Mouse (Mus musculus) midbrain, embryonic 11.5 days (tissue): ENCODE measurements around the gene Gsdma2. TPM values are rescaled to one million over a fixed set of nuclear protein-coding genes. Genes with fewer than 3 reads are reported as not detected.
"Not testable (repeated sequence)": the region's sequence is repeated elsewhere in the genome, so short reads cannot be mapped to it uniquely, and the experiment has no call there.

Experiments
- ATAC-seq: fragments of 200-750 bp; cut with Nextera tagmentation; 2 replicates; pipeline ENCODE4 v1.8.0; 2017; ENCODE audit warnings: moderate TSS enrichment, moderate library complexity; ENCODE audit not compliant: low FRiP score
- DNase-seq: peaks from one replicate; pipeline ENCODE4 v3.0.0; 2015; ENCODE audit warnings: low spot score; ENCODE audit errors: missing footprints
- H3K27ac ChIP-seq: fragments of 300-500 bp; sonication (generic); 2 replicates; pipeline ENCODE4 v1.5.1; 2014; ENCODE audit warnings: low read depth, low read length
- H3K27me3 ChIP-seq: fragments of 300-500 bp; sonication (generic); 2 replicates; pipeline ENCODE4 v1.6.1; 2014; ENCODE audit warnings: mild to moderate bottlenecking, low read length, moderate library complexity, mixed read lengths; ENCODE audit not compliant: control insufficient read depth, insufficient read depth
- H3K36me3 ChIP-seq: fragments of 300-500 bp; sonication (generic); 2 replicates; pipeline ENCODE4 v1.6.1; 2014; ENCODE audit warnings: mild to moderate bottlenecking, low read length, moderate library complexity, mixed read lengths; ENCODE audit not compliant: control insufficient read depth, insufficient read depth
- H3K4me1 ChIP-seq: fragments of 300-500 bp; sonication (generic); 2 replicates; pipeline ENCODE4 v1.6.1; 2014; ENCODE audit warnings: low read length; ENCODE audit not compliant: control insufficient read depth, insufficient read depth
- H3K4me2 ChIP-seq: fragments of 300-500 bp; sonication (generic); 2 replicates; pipeline ENCODE4 v1.6.1; 2014; ENCODE audit warnings: mild to moderate bottlenecking, moderate library complexity
- H3K4me3 ChIP-seq: fragments of 300-500 bp; sonication (generic); 2 replicates; pipeline ENCODE4 v1.5.1; 2014; ENCODE audit warnings: low read depth, low read length
- H3K9ac ChIP-seq: fragments of 300-500 bp; sonication (generic); 2 replicates; pipeline ENCODE4 v1.6.1; 2014; ENCODE audit warnings: low read length
- H3K9me3 ChIP-seq: fragments of 300-500 bp; sonication (generic); 2 replicates; pipeline ENCODE4 v1.6.1; 2016; ENCODE audit warnings: low read length; ENCODE audit not compliant: control insufficient read depth
- WGBS: fragments of 180-500 bp; shearing (Covaris S2); extraction: QIAGEN DNeasy Blood & Tissue Kit; methylation state at CpG from one replicate; pipeline ENCODE4 v1.1.7; 2014; 5-methylcytosine and 5-hydroxymethylcytosine counted together
- polyA plus RNA-seq: library from polyadenylated mRNA; unstranded; fragments of >200 nt; fragmentation: Nextera tagmentation; extraction: Ambion mirVana; gene quantifications from 2 replicates; pipeline ENCODE4 v1.2.1, GENCODE M21; 2014

The Gsdma2 gene
- polyA plus RNA-seq, 1 experiment from 2014 or later, result not detected

- not testable (repeated sequence) for H3K4me2 ChIP-seq, H3K9me3 ChIP-seq, H3K27me3 ChIP-seq, H3K36me3 ChIP-seq, H3K4me1 ChIP-seq, H3K4me3 ChIP-seq, H3K27ac ChIP-seq, H3K9ac ChIP-seq
- ATAC-seq (peak; percentile 33; the same call in 1 of the 2 replicates), DNase-seq (peak; percentile 90)
- WGBS, result 6% methylated on average over 6 of the region's 7 CpGs
These were observed 26.6 kb downstream of the Gsdma2 start for GRCm38 (mm10) chr11:98673136-98673535.

- Histone ChIP-seq H3K4me1 (no peaks in the 10 kb centered on the region), H3K4me3 (no peak overlapping the region), H3K36me3 (no peaks in the 10 kb centered on the region), H3K9ac (no peak overlapping the region), H3K4me2 (no peak overlapping the region), H3K27me3 (no peaks in the 10 kb centered on the region), H3K9me3 (no peaks in the 10 kb centered on the region), H3K27ac (no peak overlapping the region)
- ATAC-seq, result no peak
- WGBS, result 47% methylated on average over 7 of the region's 7 CpGs
- DNase-seq, result no peak
These were observed 29.3 kb downstream of the Gsdma2 start for GRCm38 (mm10) chr11:98675829-98676363.

GRCm38 (mm10) chr11:98680023-98680422 is 33.5 kb downstream of the Gsdma2 start:
- WGBS, result 100% methylated on average over 1 of the region's 1 CpGs

GRCm38 (mm10) chr11:98680595-98680994 is 34.0 kb downstream of the Gsdma2 start:
- H3K36me3 ChIP-seq, H3K4me3 ChIP-seq, ATAC-seq, H3K4me2 ChIP-seq, H3K27ac ChIP-seq, H3K4me1 ChIP-seq, DNase-seq, H3K9ac ChIP-seq, H3K27me3 ChIP-seq, H3K9me3 ChIP-seq: not testable (repeated sequence)
- 89% methylated on average over 4 of the region's 4 CpGs for WGBS

More at GRCm38 (mm10) chr11:98680023-98680422, 33.5 kb downstream of the Gsdma2 start:
- Histone ChIP-seq H3K4me2 (no peak overlapping the region), H3K27me3 (no peaks in the 10 kb centered on the region), H3K9me3 (no peaks in the 10 kb centered on the region), H3K9ac (no peak overlapping the region), H3K4me3 (no peak overlapping the region), H3K4me1 (peaks cover 8% of the 10 kb centered on the region), H3K36me3 (no peaks in the 10 kb centered on the region), H3K27ac (no peak overlapping the region)
- ATAC-seq (no peak), DNase-seq (no peak)

- H3K27ac ChIP-seq, result no peak overlapping the region
- no peak overlapping the region for H3K4me3 ChIP-seq
- 0 out of 2 replicates have a peak, but pooled peaks cover 2% of the 10 kb centered on the region for H3K36me3 ChIP-seq
These were observed 34.6 kb downstream of the Gsdma2 start for GRCm38 (mm10) chr11:98681186-98681585.

GRCm38 (mm10) chr11:98681786-98682745 is 35.5 kb downstream of the Gsdma2 start, which contains the start of gene Psmd3:
Psmd3 (plus strand) TSS chr11:98682554.
- no peaks in the 10 kb centered on the region for H3K9me3 ChIP-seq
- H3K27me3 ChIP-seq, result no peaks in the 10 kb centered on the region
- peak within 1 kb of the TSS; percentile 99 for H3K4me3 ChIP-seq
- peak within 1 kb of the TSS; percentile 59; the same call in 1 of the 2 replicates for H3K27ac ChIP-seq
- DNase-seq (peak; percentile 100), ATAC-seq (peak; percentile 96)
- H3K4me2 ChIP-seq, result peak within 1 kb of the TSS; percentile 72
- H3K36me3 ChIP-seq, result peaks cover 6% of the 10 kb centered on the region
- peak within 1 kb of the TSS; percentile 99 for H3K9ac ChIP-seq
- 5% methylated on average over 45 of the region's 45 CpGs for WGBS
- peaks cover 8% of the 10 kb centered on the region for H3K4me1 ChIP-seq

More at GRCm38 (mm10) chr11:98681186-98681585, 34.6 kb downstream of the Gsdma2 start:
- H3K9me3 ChIP-seq, result no peaks in the 10 kb centered on the region
- no peak for ATAC-seq
- H3K4me2 ChIP-seq, result no peak overlapping the region
- H3K27me3 ChIP-seq, result no peaks in the 10 kb centered on the region
- 79% methylated on average over 4 of the region's 4 CpGs for whole genome bisulfite sequencing
- H3K4me1 ChIP-seq, result peaks cover 8% of the 10 kb centered on the region
- H3K9ac ChIP-seq, result no peak overlapping the region
- DNase-seq, result no peak

- WGBS, result 2% methylated on average over 23 of the region's 23 CpGs
These were observed 36.3 kb downstream of the Gsdma2 start for GRCm38 (mm10) chr11:98682811-98683210.

GRCm38 (mm10) chr11:98685642-98686041 is 39.1 kb downstream of the Gsdma2 start:
- Histone ChIP-seq H3K4me3 (no peak overlapping the region), H3K4me2 (no peak overlapping the region), H3K9me3 (no peaks in the 10 kb centered on the region), H3K9ac (no peak overlapping the region), H3K36me3 (peaks cover 27% of the 10 kb centered on the region), H3K27me3 (no peaks in the 10 kb centered on the region), H3K4me1 (peaks cover 8% of the 10 kb centered on the region), H3K27ac (no peak overlapping the region)
- no peak for DNase-seq
- 92% methylated on average over 9 of the region's 9 CpGs for whole genome bisulfite sequencing
- ATAC-seq, result no peak

More at GRCm38 (mm10) chr11:98682811-98683210, 36.3 kb downstream of the Gsdma2 start:
- peak overlapping the region; percentile 99 for H3K4me3 ChIP-seq
- peak overlapping the region; percentile 99 for H3K9ac ChIP-seq
- DNase-seq, result peak; percentile 92
- H3K27ac ChIP-seq, result peak overlapping the region; percentile 59; the same call in 1 of the 2 replicates
- H3K27me3 ChIP-seq, result no peaks in the 10 kb centered on the region
- ATAC-seq, result no peak; the same call in 1 of the 2 replicates
- H3K9me3 ChIP-seq, result no peaks in the 10 kb centered on the region
- peaks cover 8% of the 10 kb centered on the region for H3K4me1 ChIP-seq
- H3K4me2 ChIP-seq, result peak overlapping the region; percentile 72
- H3K36me3 ChIP-seq, result peaks cover 13% of the 10 kb centered on the region

GRCm38 (mm10) chr11:98686976-98687375 is 40.4 kb downstream of the Gsdma2 start:
- H3K9me3 ChIP-seq, result no peaks in the 10 kb centered on the region
- peaks cover 8% of the 10 kb centered on the region for H3K4me1 ChIP-seq
- H3K4me3 ChIP-seq, result no peak overlapping the region
- DNase-seq (peak; percentile 73), ATAC-seq (no peak)
- WGBS, result 91% methylated on average over 4 of the region's 4 CpGs
- H3K9ac ChIP-seq, result no peak overlapping the region
- H3K36me3 ChIP-seq, result peaks cover 38% of the 10 kb centered on the region
- H3K27me3 ChIP-seq, result no peaks in the 10 kb centered on the region
- no peak overlapping the region for H3K4me2 ChIP-seq
- H3K27ac ChIP-seq, result no peak overlapping the region
